Mouse (Mus musculus): ENCODE results near the gene Orc6. TPM values are rescaled to one million over a fixed set of nuclear protein-coding genes. Genes with fewer than 3 reads are reported as not detected.

The Orc6 gene
- polyA plus RNA-seq (2015; fragmentation: Nextera tagmentation; extraction: Ambion mirVana) = 80.8 and 84.4 TPM in 2 replicates

DNA sequence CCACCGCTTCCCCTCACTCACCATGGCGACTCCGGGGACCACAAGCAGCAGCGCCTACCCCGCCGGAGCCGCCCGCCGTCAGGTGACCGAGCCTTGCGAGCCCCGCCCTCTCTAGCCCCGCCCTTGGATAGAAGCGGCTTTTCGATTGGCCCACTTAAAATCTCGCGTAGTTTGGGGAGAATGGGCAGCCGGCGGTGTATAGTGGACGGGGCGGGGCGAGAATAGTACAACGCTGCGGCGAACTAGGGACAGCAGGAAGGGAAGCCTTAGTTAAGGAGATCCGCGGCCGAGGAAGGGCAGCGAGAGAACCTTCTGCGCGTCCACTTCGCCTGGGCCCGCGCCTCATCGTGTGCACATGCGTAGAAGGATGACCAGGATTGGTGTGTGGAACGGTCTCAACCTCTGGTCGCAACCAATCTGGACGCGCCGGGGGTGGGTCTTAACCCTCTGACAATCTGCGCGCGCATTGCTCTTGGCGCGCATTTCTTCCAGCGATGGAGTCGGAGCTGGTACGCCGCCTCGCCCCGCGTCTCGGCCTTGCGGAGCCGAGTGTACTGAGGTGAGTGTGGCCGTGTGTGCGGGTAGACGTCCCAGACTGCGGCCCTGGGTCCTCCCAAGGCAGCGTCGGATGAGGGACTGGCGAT is at the start of gene Orc6, which contains the start of gene Vps35:
Gene Orc6 (plus strand): TSS at position 199 of the 644 bp plus-strand sequence.
Gene Vps35 (minus strand): TSS at position 369 of the 644 bp plus-strand sequence.
- H3K4me2 ChIP-seq = peak within 1 kb of the TSS; percentile 83
- H3K4me3 ChIP-seq (replicated peaks) = peak within 1 kb of the TSS; percentile 90
- H3K9me3 ChIP-seq (replicated peaks) = no peaks in the 10 kb centered on the region
- peaks cover 34% of the 10 kb centered on the region for H3K36me3 ChIP-seq (replicated peaks)
- H3K27ac ChIP-seq (replicated peaks) = peak within 1 kb of the TSS; percentile 93
- H3K4me1 ChIP-seq (replicated peaks) = peaks cover 42% of the 10 kb centered on the region
- peak within 1 kb of the TSS; percentile 93 for H3K9ac ChIP-seq
- under 1% methylated on average over 63 of the region's 63 CpGs for WGBS (ENCODE audit: insufficient replicate concordance)
- H3K27me3 ChIP-seq = no peaks in the 10 kb centered on the region
- peak; percentile 98 for ATAC-seq (ENCODE audit: insufficient read depth)

DNA sequence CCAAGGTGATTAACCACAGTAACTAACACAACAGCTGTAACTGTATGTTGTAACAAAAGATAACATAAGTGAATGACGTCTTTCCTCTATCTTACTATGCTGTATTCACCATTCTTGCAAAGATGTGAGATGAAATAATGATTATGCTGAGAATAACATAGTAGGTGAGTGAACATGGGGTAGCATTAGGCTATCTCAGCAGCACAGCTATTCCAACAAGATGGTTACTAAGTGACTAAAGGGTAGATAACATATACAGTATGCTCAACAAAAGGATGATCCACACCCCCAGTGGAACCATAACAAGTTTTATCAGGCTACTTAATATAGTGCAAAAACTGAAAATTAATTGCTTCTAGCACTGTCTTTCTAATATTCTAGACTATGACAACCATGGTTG is 12.6 kb upstream of the Orc6 start:
- no peak overlapping the region for H3K27ac ChIP-seq (replicated peaks)
- ATAC-seq (ENCODE audit: insufficient read depth) = peak; percentile 44; the same call in 1 of the 2 replicates
- H3K4me2 ChIP-seq = no peak overlapping the region
- H3K36me3 ChIP-seq (replicated peaks) = peaks cover 70% of the 10 kb centered on the region
- no peak overlapping the region for H3K9ac ChIP-seq
- no peaks in the 10 kb centered on the region for H3K4me1 ChIP-seq (replicated peaks)
- 30% methylated on average over 1 of the region's 1 CpGs for WGBS (ENCODE audit: insufficient replicate concordance)
- H3K4me3 ChIP-seq (replicated peaks) = no peak overlapping the region
- no peaks in the 10 kb centered on the region for H3K9me3 ChIP-seq (replicated peaks)
- H3K27me3 ChIP-seq = no peaks in the 10 kb centered on the region

DNA sequence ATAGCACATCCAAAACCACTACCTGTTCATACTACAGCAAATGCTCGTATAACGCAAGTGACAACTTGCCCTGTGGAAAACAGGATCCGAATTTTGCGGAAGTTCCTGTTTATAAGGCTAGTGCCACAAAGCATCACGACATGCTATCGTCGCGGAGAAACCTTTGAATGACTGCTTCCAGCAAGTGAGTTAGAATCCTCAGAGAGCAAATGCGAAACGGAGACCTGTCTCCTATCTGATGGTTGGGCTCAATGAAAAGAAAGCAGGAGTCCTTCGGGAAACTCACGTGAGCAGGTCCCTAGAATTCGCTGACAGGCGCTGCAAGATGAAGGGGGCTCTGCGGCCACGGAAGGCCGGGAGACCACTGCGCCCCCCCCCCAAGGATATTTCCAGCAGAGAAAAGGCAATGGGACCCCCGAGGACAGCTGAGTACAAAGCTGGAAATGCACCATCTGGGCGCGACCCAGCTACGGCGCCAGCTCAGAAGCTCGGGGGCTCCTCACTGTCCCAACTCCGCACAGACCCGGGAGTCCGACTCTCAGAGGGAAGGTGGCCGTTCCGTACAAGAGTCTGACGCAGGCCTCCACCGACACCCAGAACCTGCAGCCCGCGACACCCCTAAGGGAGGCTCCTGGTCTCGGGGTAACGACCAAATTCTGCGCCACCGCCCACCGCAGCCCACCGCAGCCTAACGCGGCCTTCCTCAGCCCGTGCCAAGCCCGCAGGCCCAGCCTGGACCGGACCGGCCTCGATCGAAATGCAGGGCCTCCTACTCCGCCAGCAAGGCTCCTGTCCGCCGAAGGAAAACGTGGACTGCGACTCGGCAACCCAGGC is 615 bp upstream of the Orc6 start:
- peaks cover 42% of the 10 kb centered on the region for H3K4me1 ChIP-seq (replicated peaks)
- no peaks in the 10 kb centered on the region for H3K9me3 ChIP-seq (replicated peaks)
- under 1% methylated on average over 53 of the region's 53 CpGs for WGBS (ENCODE audit: insufficient replicate concordance)
- H3K27me3 ChIP-seq = no peaks in the 10 kb centered on the region
- H3K4me2 ChIP-seq = peak overlapping the region; percentile 83
- H3K36me3 ChIP-seq (replicated peaks) = peaks cover 32% of the 10 kb centered on the region
- ATAC-seq (ENCODE audit: insufficient read depth) = peak; percentile 19
- peak overlapping the region; percentile 93 for H3K27ac ChIP-seq (replicated peaks)
- peak overlapping the region; percentile 90 for H3K4me3 ChIP-seq (replicated peaks)
- peak overlapping the region; percentile 93 for H3K9ac ChIP-seq

DNA sequence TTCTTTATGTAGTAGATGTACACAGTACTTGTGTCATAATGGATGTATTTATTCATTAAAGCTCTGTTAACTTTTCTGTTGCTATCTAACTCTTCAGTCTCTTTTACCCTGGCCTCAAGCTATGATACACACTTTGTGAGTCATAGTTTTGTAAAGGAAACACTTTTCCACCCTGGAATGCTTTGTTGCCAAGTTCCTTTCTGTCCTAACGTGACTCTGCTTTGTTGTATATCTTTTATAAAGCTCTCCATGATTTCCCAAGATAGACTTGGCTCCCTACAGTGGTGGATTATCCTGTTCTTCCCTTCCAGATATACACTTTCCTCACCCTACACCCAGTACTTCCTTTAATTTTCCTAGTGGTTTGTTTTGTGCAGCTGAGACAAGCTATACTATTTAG is 2.5 kb downstream of the Orc6 start:
- Histone ChIP-seq H3K4me1 (replicated peaks) (peaks cover 42% of the 10 kb centered on the region), H3K27me3 (no peaks in the 10 kb centered on the region), H3K27ac (replicated peaks) (no peak overlapping the region), H3K9me3 (replicated peaks) (no peaks in the 10 kb centered on the region), H3K4me3 (replicated peaks) (peak overlapping the region; percentile 16; the same call in 1 of the 2 replicates), H3K36me3 (replicated peaks) (peaks cover 53% of the 10 kb centered on the region), H3K9ac (no peak overlapping the region; the same call in 1 of the 2 replicates), H3K4me2 (peak overlapping the region; percentile 33)
- 55% methylated on average over 1 of the region's 1 CpGs for WGBS (ENCODE audit: insufficient replicate concordance)
- no peak for ATAC-seq (ENCODE audit: insufficient read depth)

DNA sequence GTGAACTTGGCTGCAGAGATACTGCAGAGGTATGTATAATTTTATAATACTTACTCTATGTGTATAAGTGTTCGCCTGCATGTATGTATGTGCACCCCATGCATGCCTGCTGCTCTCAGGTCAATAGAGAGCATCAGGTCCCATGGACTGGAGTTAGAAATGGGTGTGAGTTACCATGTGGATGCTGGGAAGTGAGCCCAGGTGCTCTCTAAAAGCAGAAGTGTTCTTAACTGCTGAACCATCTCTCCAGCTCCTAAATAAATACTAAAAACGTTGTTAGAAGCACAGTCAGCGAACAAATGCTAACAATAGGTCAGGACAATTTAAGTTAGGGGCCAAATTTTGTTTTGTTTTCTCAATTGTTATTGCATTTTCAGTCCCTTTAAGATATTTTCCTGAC is 3.5 kb downstream of the Orc6 start:
- Histone ChIP-seq H3K27me3 (no peaks in the 10 kb centered on the region), H3K27ac (replicated peaks) (no peak overlapping the region), H3K36me3 (replicated peaks) (peaks cover 62% of the 10 kb centered on the region), H3K9ac (no peak overlapping the region), H3K4me2 (no peak overlapping the region), H3K9me3 (replicated peaks) (no peaks in the 10 kb centered on the region), H3K4me3 (replicated peaks) (no peak overlapping the region), H3K4me1 (replicated peaks) (peaks cover 34% of the 10 kb centered on the region)
- no peak for ATAC-seq (ENCODE audit: insufficient read depth)
- WGBS (ENCODE audit: insufficient replicate concordance) = 66% methylated on average over 3 of the region's 3 CpGs

DNA sequence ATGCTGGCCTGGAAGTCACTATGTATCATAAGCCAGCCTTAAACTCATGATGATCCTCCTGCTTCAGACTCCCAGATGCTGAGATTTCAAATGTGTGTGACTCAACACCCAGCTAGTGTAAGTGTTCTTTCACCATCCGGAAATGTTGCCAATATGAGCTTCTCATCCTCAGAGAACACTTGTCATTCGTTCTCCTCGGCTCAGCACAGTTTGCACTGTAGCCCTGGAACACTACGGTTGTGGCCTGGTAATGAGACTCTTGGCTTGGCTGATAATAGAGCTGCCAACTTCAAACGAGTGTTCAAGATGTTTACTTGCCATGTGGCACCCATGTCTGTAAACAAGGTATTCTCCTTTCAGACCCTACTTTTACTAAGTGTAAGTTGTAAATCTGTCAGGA is 4.1 kb downstream of the Orc6 start:
- no peak overlapping the region for H3K27ac ChIP-seq (replicated peaks)
- H3K9ac ChIP-seq = no peak overlapping the region
- no peak for ATAC-seq (ENCODE audit: insufficient read depth)
- 79% methylated on average over 5 of the region's 5 CpGs for WGBS (ENCODE audit: insufficient replicate concordance)
- no peaks in the 10 kb centered on the region for H3K9me3 ChIP-seq (replicated peaks)
- H3K4me2 ChIP-seq = no peak overlapping the region
- H3K4me1 ChIP-seq (replicated peaks) = peaks cover 28% of the 10 kb centered on the region
- H3K36me3 ChIP-seq (replicated peaks) = peaks cover 68% of the 10 kb centered on the region
- H3K27me3 ChIP-seq = no peaks in the 10 kb centered on the region
- no peak overlapping the region for H3K4me3 ChIP-seq (replicated peaks)

DNA sequence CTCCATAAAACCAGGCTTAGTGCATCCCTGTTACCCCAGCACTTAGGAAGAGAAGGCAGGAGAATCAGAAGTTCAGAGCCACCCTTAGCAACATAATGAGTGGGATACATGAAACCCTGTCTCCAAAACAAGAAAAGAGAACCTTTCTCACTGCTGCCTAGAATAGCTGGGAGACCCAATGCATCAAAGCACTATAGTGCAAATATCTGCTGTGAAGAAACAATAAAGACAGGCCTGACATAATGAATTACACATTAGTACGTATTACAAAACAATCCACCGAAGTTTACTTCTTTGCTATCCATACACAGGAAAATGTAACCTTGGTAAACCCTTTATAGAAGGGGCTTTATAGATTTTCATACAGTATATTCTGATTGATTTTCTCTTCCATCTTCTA is 9.1 kb downstream of the Orc6 start:
- Histone ChIP-seq H3K4me2 (no peak overlapping the region), H3K27me3 (no peaks in the 10 kb centered on the region), H3K9ac (no peak overlapping the region), H3K27ac (replicated peaks) (no peak overlapping the region), H3K36me3 (replicated peaks) (peaks cover 60% of the 10 kb centered on the region), H3K4me3 (replicated peaks) (no peak overlapping the region), H3K9me3 (replicated peaks) (no peaks in the 10 kb centered on the region), H3K4me1 (replicated peaks) (peaks cover 6% of the 10 kb centered on the region)
- 83% methylated on average over 2 of the region's 2 CpGs for WGBS (ENCODE audit: insufficient replicate concordance)
- no peak for ATAC-seq (ENCODE audit: insufficient read depth)

DNA sequence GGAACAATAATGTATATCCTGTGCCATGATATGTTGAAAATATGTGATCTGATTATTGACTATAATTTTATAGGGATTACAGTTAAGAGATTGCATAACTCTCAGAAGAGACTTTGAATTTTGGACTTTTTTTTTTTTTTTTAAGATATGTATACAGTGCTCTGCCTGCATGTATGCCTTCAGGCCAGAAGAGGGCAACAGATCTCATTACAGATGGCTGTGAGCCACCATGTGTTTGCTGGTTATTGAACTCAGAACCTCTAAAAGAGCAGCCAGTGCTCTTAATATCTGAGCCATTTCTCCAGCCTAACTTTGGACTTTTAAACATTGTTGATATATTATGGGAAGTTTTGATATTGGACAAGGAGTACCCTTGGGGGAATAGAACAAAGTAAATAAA is 12.3 kb downstream of the Orc6 start:
- Histone ChIP-seq H3K27ac (replicated peaks) (no peak overlapping the region), H3K4me1 (replicated peaks) (peaks cover 4% of the 10 kb centered on the region), H3K4me3 (replicated peaks) (no peak overlapping the region), H3K4me2 (no peak overlapping the region), H3K27me3 (no peaks in the 10 kb centered on the region), H3K9me3 (replicated peaks) (no peaks in the 10 kb centered on the region), H3K36me3 (replicated peaks) (peaks cover 33% of the 10 kb centered on the region), H3K9ac (no peak overlapping the region)
- ATAC-seq (ENCODE audit: insufficient read depth) = no peak

DNA sequence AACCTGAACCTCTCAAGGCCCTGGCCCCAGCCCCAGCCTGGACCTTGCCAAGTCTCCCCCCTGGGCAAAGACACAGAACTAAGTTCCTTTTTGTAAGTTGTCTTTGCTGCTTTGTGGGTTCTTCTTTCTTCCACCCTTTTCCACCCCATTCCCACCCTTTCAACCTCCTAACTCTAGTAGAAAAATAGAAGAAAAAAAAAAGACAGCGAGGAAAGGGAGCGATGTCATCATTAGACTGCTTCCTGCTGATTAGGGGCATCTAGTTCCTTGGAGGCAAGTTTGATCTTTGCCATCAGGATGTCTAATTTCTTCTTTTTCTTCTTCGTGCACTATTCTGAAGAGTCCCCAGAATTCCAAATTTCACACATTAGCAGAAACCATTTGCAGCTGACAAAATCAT is 13.6 kb downstream of the Orc6 start:
- WGBS (ENCODE audit: insufficient replicate concordance) = 23% methylated on average over 3 of the region's 3 CpGs
- no peak overlapping the region for H3K27ac ChIP-seq (replicated peaks)
- no peaks in the 10 kb centered on the region for H3K9me3 ChIP-seq (replicated peaks)

DNA sequence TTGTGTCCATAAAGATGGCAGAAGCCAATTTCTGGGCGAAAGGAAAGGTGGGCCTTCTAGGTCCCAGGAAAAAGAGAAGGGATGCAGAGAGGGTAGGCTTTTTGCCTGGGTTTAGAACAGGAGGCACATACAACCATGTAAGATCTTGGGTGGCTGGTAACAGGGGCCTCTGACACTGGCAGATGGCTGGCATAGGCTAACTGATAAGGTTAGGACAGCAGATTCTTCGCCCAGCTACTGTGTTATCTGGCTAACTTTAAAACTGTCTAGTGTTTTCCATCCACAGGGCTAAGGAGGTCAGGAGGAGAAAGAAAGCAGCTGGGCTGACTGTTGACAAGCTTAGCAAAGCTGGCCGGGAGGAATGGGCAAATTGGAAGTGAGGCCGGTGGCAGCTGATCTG is 19.1 kb downstream of the Orc6 start:
- no peaks in the 10 kb centered on the region for H3K9me3 ChIP-seq (replicated peaks)
- peak overlapping the region; percentile 63 for H3K4me2 ChIP-seq
- 38% methylated on average over 4 of the region's 4 CpGs for WGBS (ENCODE audit: insufficient replicate concordance)
- peak overlapping the region; percentile 42 for H3K9ac ChIP-seq
- peak overlapping the region; percentile 95 for H3K27ac ChIP-seq (replicated peaks)
- no peaks in the 10 kb centered on the region for H3K27me3 ChIP-seq
- H3K4me1 ChIP-seq (replicated peaks) = peaks cover 34% of the 10 kb centered on the region
- H3K36me3 ChIP-seq (replicated peaks) = peaks cover 23% of the 10 kb centered on the region
- H3K4me3 ChIP-seq (replicated peaks) = peak overlapping the region; percentile 24
- peak; percentile 99 for ATAC-seq (ENCODE audit: insufficient read depth)

More for the DNA sequence above, 13.6 kb downstream of the Orc6 start:
- peaks cover 9% of the 10 kb centered on the region for H3K4me1 ChIP-seq (replicated peaks)
- no peak overlapping the region for H3K9ac ChIP-seq
- no peak overlapping the region for H3K4me2 ChIP-seq
- peaks cover 27% of the 10 kb centered on the region for H3K36me3 ChIP-seq (replicated peaks)
- no peak for ATAC-seq (ENCODE audit: insufficient read depth)
- H3K27me3 ChIP-seq = no peaks in the 10 kb centered on the region
- no peak overlapping the region for H3K4me3 ChIP-seq (replicated peaks)

DNA sequence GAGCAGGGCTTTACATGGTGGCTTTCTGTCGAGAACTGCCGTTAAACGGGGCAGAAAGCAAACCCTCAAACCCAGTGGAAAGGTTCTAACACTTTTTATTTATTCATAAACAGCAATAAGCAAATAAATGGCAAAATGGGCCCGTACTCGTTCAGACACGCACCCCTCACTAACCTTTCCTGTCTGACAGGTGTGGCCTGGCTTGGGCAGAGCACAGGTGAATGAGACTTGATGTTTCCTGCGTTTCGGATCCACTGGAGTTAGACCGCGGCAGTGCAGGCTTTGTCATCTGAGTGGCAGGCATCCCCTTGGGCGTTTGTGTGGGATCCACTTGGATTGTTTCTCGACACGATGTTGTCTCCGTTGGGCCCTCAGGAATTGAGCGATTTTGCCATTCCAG is 22.5 kb downstream of the Orc6 start:
- Histone ChIP-seq H3K4me2 (no peak overlapping the region), H3K9ac (no peak overlapping the region), H3K9me3 (replicated peaks) (no peaks in the 10 kb centered on the region), H3K4me1 (replicated peaks) (peaks cover 34% of the 10 kb centered on the region), H3K36me3 (replicated peaks) (peaks cover 53% of the 10 kb centered on the region), H3K27ac (replicated peaks) (no peak overlapping the region), H3K4me3 (replicated peaks) (no peak overlapping the region), H3K27me3 (no peaks in the 10 kb centered on the region)
- no peak for ATAC-seq (ENCODE audit: insufficient read depth)
- WGBS (ENCODE audit: insufficient replicate concordance) = 87% methylated on average over 15 of the region's 15 CpGs
